Mouse (Mus musculus) liver, embryonic 16.5 days (tissue): ENCODE data around the gene Cd5. TPM values are rescaled to one million over a fixed set of nuclear protein-coding genes. Genes with fewer than 3 reads are reported as not detected.

Source experiments
- ATAC-seq: fragments of 200-750 bp; cut with Nextera tagmentation; 2 replicates; pipeline ENCODE4 v1.8.0; 2017; ENCODE audit warnings: low read depth, mild to moderate bottlenecking, moderate number of reproducible peaks, moderate library complexity
- H3K27ac ChIP-seq: fragments of 300-500 bp; sonication (generic); 2 replicates; pipeline ENCODE4 v1.5.1; 2014; ENCODE audit warnings: mild to moderate bottlenecking, low read length
- H3K27me3 ChIP-seq: fragments of 300-500 bp; sonication (generic); 2 replicates; pipeline ENCODE4 v1.6.1; 2014; ENCODE audit warnings: low read depth, low read length, mixed read lengths; ENCODE audit not compliant: control insufficient read depth, insufficient read depth
- H3K36me3 ChIP-seq: fragments of 300-500 bp; sonication (generic); 2 replicates; pipeline ENCODE4 v1.6.1; 2014; ENCODE audit warnings: mild to moderate bottlenecking; ENCODE audit not compliant: control insufficient read depth, insufficient read depth
- H3K4me1 ChIP-seq: fragments of 300-500 bp; sonication (generic); 2 replicates; pipeline ENCODE4 v1.6.1; 2014; ENCODE audit warnings: low read depth, low read length, mixed read lengths; ENCODE audit not compliant: control insufficient read depth
- H3K4me2 ChIP-seq: fragments of 300-500 bp; sonication (generic); 2 replicates; pipeline ENCODE4 v1.6.1; 2014; ENCODE audit warnings: low read depth, low read length, mixed read lengths
- H3K4me3 ChIP-seq: fragments of 300-500 bp; sonication (generic); 2 replicates; pipeline ENCODE4 v1.5.1; 2014; ENCODE audit warnings: low read depth, mild to moderate bottlenecking, low read length
- H3K9ac ChIP-seq: fragments of 300-500 bp; sonication (generic); 2 replicates; pipeline ENCODE4 v1.6.1; 2014; ENCODE audit warnings: low read depth, low read length
- H3K9me3 ChIP-seq: fragments of 300-500 bp; sonication (generic); replicated peaks from 2 replicates; pipeline ENCODE4 v1.6.1; 2016; ENCODE audit warnings: low read length; ENCODE audit not compliant: control insufficient read depth
- WGBS: fragments of 180-500 bp; shearing (Covaris S2); extraction: QIAGEN DNeasy Blood & Tissue Kit; methylation state at CpG from one replicate; pipeline ENCODE4 v1.1.7; 2014; ENCODE audit not compliant: insufficient replicate concordance; 5-methylcytosine and 5-hydroxymethylcytosine counted together
- polyA plus RNA-seq: library from polyadenylated mRNA; unstranded; fragments of >200 nt; fragmentation: Nextera tagmentation; extraction: Ambion mirVana; gene quantifications from 2 replicates; pipeline ENCODE4 v1.2.1, GENCODE M21; 2015

The Cd5 gene
- polyA plus RNA-seq, 1 experiment from 2014 or later, result not detected

DNA sequence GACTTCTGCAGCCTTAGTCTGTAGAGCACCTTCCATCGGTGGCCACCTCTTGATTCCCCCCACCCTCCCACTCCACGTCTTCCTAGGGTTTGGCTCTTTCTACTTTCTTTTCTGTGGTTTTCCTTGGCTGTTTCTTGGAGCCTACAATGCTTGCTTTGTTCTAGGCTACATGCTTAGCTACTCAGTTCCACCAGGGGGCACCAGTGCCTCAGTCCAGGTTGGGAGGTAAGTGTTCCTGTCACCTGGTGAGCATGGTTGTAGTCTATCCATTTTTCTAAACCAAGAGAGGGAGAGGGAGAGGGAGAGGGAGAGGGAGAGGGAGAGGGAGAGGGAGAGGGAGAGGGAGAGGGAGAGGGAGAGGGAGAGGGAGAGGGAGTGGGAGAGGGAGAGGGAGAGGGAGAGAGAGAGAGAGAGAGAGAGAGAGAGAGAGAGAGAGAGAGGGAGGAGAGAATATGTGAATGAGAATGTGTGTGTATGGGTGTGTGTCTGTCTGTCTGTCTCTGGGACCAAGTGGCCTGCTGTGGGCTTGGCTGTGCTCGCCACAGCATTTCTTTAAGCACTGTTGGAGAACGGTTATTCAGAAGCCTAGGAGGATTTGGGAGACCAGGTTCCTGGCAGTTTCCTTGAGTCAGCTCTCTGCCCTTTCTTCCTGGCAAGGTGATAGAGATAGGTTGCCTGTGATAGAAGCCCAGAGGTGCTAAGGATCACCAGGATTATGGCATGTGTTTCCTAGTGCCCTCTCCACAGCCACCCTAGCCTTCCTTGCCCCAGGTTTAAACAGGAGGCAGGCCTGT, 23.9 kb downstream of the Cd5 start:
- Histone ChIP-seq H3K27me3 (no peaks in the 10 kb centered on the region), H3K9ac (no peak overlapping the region), H3K9me3 (no peaks in the 10 kb centered on the region), H3K27ac (no peak overlapping the region), H3K4me3 (no peak overlapping the region), H3K4me2 (no peak overlapping the region), H3K36me3 (peaks cover 18% of the 10 kb centered on the region), H3K4me1 (peaks cover under 1% of the 10 kb centered on the region; the same call in 1 of the 2 replicates)
- WGBS, result 38% methylated on average over 4 of the region's 4 CpGs
- peak; percentile 20; the same call in 1 of the 2 replicates for ATAC-seq

DNA sequence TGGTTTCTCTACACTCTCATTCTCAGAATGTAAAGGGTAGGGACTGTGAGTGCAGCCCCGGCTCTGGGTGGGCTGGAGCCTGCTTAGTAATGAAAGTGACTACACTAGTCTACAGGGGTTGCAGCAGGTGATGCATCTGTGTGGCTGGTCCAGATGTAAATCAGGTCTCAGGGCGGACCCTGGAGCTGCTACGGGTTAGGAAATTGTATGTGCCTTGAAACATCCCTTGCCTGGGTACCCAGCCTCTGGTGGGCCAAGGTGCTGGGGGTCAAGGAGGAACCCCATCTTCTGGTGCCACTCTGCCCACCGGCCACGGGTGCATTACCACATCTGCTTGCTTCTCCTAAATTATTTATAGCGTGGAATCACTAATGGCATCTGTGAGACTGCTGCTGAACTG, 24.6 kb downstream of the Cd5 start:
- H3K4me3 ChIP-seq, result no peak overlapping the region
- H3K9ac ChIP-seq, result no peak overlapping the region
- H3K4me2 ChIP-seq, result no peak overlapping the region
- peaks cover 18% of the 10 kb centered on the region for H3K36me3 ChIP-seq
- no peak for ATAC-seq
- 76% methylated on average over 6 of the region's 6 CpGs for WGBS
- no peaks in the 10 kb centered on the region for H3K27me3 ChIP-seq
- H3K27ac ChIP-seq, result no peak overlapping the region
- H3K4me1 ChIP-seq, result peaks cover 7% of the 10 kb centered on the region
- no peaks in the 10 kb centered on the region for H3K9me3 ChIP-seq

DNA sequence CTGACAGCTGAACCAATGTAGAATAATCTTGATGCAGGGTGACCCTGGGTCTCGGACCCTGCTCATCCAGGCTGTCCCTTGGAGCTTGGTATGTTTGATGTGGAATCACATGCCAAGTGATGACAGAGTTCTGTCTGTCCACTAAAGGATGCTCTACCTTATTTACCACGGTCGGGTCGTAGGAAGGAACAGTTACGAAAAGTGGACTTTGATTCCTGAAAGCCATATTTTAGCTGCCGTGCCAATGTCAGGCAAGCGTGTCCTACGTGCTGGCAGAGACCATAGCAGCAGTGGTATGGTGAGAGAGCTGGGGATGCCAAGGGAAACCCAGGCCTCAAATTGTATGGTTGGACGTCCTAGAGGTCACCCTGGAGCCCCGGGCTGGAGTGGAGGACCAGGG, 25.3 kb downstream of the Cd5 start:
- 71% methylated on average over 10 of the region's 10 CpGs for WGBS
- H3K9me3 ChIP-seq, result no peaks in the 10 kb centered on the region
- H3K9ac ChIP-seq, result no peak overlapping the region
- no peak overlapping the region for H3K27ac ChIP-seq
- no peak for ATAC-seq
- no peak overlapping the region for H3K4me3 ChIP-seq
- H3K4me1 ChIP-seq, result peaks cover 10% of the 10 kb centered on the region
- no peaks in the 10 kb centered on the region for H3K27me3 ChIP-seq
- peaks cover 18% of the 10 kb centered on the region for H3K36me3 ChIP-seq
- H3K4me2 ChIP-seq, result no peak overlapping the region

DNA sequence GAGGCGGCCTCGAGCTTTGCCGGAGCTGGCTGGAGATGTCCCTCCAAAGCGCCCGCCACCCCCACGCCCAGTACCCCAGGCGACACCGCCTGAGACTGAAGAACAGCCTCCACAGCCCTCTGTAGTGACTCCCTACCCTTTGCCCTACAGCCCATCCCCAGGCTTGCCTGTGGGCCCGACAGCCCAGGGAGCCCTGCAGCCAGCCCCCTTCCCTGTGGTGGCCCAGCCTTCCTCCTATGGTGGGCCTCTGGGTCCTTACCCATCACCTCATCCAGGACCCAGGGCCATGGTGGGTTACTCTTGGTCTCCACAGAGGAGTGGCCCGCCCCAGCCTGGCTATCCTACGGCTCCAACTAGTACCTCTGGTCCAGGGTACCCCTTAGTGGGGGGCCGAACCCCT, 26.2 kb downstream of the Cd5 start:
- peaks cover 18% of the 10 kb centered on the region for H3K36me3 ChIP-seq
- no peak overlapping the region for H3K4me2 ChIP-seq
- WGBS, result 86% methylated on average over 12 of the region's 12 CpGs
- no peak overlapping the region for H3K27ac ChIP-seq
- H3K27me3 ChIP-seq, result no peaks in the 10 kb centered on the region
- H3K9ac ChIP-seq, result no peak overlapping the region
- H3K4me1 ChIP-seq, result peaks cover 10% of the 10 kb centered on the region
- H3K9me3 ChIP-seq, result no peaks in the 10 kb centered on the region
- no peak for ATAC-seq
- H3K4me3 ChIP-seq, result no peak overlapping the region

DNA sequence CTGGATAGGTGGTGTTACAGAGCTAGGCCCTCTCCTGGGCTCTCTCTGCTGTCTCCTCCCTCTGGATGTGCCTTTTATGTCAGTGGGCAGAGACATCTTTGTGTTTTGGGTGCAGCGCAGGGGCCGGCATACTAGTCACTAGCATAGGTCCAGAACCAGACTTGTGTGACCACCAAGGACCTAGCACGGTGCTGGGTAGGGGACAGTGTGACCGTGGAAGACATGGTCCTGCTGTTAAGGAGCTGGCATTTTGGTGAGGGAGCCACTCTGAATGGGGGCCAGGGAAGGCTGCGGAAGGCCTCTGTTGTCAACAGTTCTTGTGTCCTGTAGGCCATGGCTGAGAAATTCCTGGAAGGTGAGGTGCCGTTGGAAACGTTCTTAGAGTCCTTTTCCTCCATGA, 26.6 kb downstream of the Cd5 start:
- no peaks in the 10 kb centered on the region for H3K9me3 ChIP-seq
- ATAC-seq, result no peak
- 79% methylated on average over 7 of the region's 7 CpGs for WGBS
- peaks cover 18% of the 10 kb centered on the region for H3K36me3 ChIP-seq
- H3K4me3 ChIP-seq, result no peak overlapping the region
- no peaks in the 10 kb centered on the region for H3K27me3 ChIP-seq
- H3K9ac ChIP-seq, result no peak overlapping the region
- H3K4me1 ChIP-seq, result peaks cover 10% of the 10 kb centered on the region
- H3K27ac ChIP-seq, result no peak overlapping the region
- no peak overlapping the region for H3K4me2 ChIP-seq

DNA sequence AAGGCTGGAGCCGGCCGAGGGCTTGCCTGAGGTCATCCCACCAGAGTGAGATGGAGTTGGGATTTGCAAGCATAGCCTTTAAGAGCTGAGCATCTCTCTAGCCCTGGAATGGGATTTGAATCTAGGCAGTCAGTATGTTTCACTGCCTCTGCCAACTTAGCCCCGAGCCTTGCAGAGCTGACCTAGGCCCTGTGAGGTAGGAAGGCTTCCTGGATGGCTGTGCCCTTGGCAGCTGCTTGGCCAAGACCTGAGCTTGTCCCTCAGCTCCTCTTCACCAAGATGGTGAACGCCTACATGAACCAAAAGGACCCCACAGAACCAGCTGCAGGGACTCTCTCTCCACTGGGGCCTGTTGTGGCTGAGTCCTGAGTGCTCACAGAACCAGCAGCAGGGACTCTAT, 28.1 kb downstream of the Cd5 start:
- peaks cover 10% of the 10 kb centered on the region for H3K4me1 ChIP-seq
- no peaks in the 10 kb centered on the region for H3K9me3 ChIP-seq
- no peak overlapping the region for H3K27ac ChIP-seq
- no peak overlapping the region for H3K9ac ChIP-seq
- no peaks in the 10 kb centered on the region for H3K27me3 ChIP-seq
- no peak for ATAC-seq
- H3K36me3 ChIP-seq, result peaks cover 18% of the 10 kb centered on the region
- H3K4me3 ChIP-seq, result no peak overlapping the region
- WGBS, result 73% methylated on average over 4 of the region's 4 CpGs
- H3K4me2 ChIP-seq, result no peak overlapping the region

DNA sequence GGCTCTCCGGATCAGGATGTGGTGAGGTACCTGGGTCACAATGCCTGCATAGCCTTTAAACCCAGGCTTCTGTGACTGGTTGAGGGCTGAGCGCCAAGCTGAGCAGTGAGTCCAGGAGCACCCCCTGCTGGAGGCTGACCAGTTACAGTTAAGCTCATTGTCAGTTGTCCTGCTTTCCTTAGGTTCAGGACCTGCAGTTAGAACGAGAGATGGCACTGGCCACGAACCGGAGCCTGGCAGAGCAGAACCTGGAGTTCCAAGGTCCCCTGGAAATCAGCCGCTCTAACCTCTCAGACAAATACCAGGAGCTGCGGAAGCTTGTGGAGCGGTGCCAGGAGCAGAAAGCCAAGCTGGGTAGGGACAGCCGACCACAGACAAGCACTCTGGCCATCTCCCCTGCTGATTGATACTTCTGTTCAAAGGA, 28.7 kb downstream of the Cd5 start:
- H3K27ac ChIP-seq, result no peak overlapping the region
- no peak overlapping the region for H3K4me2 ChIP-seq
- H3K27me3 ChIP-seq, result no peaks in the 10 kb centered on the region
- H3K4me1 ChIP-seq, result peaks cover 10% of the 10 kb centered on the region
- H3K4me3 ChIP-seq, result no peak overlapping the region
- no peak overlapping the region for H3K9ac ChIP-seq
- 68% methylated on average over 9 of the region's 9 CpGs for WGBS
- no peaks in the 10 kb centered on the region for H3K9me3 ChIP-seq
- H3K36me3 ChIP-seq, result peaks cover 18% of the 10 kb centered on the region
- no peak for ATAC-seq

DNA sequence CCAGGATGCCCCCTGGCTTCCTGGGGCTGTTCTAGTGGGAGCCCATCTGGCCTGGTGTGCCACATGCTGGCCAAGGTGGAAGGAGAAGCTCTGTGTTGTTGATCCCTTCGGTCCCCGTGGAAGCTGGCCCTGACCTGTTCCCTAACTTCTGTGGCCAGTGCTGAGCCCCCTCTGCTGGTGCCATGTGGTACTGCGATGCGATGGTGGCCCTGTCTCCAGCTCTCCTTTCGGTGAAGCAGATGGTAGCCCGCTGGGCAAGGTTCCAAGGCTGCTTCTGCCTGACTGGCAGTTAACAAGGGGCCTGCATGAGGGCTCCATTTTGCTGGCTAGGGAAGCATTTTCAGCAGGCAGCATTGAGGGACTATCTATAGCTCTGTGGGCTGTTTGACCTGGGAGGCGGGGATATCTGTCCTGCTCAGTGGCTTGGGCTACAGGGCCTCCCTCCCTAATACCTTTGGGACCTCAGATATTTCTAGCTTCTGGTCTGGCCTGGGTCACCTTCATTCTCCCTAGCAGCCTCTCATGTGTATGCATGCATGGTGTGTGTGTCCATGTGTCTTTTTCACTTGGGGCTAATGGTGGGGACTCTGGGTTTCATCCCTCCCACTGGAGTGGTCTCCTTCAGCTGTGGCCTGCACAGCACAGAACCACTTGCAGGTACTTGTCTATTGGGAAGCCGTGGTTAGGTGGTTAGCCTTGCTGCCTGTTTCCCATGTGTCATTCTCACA, 29.3 kb downstream of the Cd5 start:
- WGBS, result 12% methylated on average over 8 of the region's 8 CpGs
- peak; percentile 72 for ATAC-seq
- H3K4me2 ChIP-seq, result no peak overlapping the region
- no peak overlapping the region for H3K4me3 ChIP-seq
- no peak overlapping the region for H3K9ac ChIP-seq
- H3K27ac ChIP-seq, result no peak overlapping the region
- peaks cover 18% of the 10 kb centered on the region for H3K36me3 ChIP-seq
- H3K9me3 ChIP-seq, result no peaks in the 10 kb centered on the region
- peaks cover 10% of the 10 kb centered on the region for H3K4me1 ChIP-seq
- no peaks in the 10 kb centered on the region for H3K27me3 ChIP-seq

DNA sequence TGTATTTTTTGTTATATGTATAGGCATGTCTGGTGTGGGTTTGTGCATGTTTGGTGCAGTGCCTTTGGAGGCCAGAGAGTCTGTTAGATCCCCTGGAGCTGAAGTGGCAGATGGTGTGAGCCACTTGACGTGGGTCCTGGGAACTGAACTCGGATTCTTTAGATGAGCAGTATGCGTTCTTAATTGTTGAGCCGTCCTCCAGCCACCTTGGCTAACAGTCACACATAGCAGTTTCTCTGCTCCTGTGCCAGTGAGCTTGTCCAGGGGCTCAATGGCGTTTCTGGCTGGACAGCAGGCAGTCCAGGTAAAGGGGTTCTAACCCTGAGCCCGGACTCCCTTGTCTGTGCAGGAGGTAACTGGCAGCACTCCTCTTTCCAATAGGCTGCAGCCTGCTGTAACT, 29.9 kb downstream of the Cd5 start:
- Histone ChIP-seq H3K4me3 (no peak overlapping the region), H3K4me2 (no peak overlapping the region), H3K4me1 (peaks cover 10% of the 10 kb centered on the region), H3K27ac (no peak overlapping the region), H3K9me3 (no peaks in the 10 kb centered on the region), H3K27me3 (no peaks in the 10 kb centered on the region), H3K9ac (no peak overlapping the region), H3K36me3 (peaks cover 18% of the 10 kb centered on the region)
- ATAC-seq, result no peak
- 67% methylated on average over 6 of the region's 6 CpGs for WGBS
